Mouse (Mus musculus) CH12.LX (cell line): ENCODE data around the gene Gabrb1. TPM values are rescaled to one million over a fixed set of nuclear protein-coding genes. Genes with fewer than 3 reads are reported as not detected.
"Not testable (repeated sequence)": the region's sequence is repeated elsewhere in the genome, so short reads cannot be mapped to it uniquely, and the experiment has no call there.

Source experiments
- DNase-seq: peaks from one replicate; pipeline ENCODE4 v3.0.0-alpha.2; 2013; ENCODE audit errors: extremely low read depth
- H3K27ac ChIP-seq: 2 replicates; pipeline ENCODE4 v1.5.1; 2012; ENCODE audit warnings: low read depth, mild to moderate bottlenecking, control low read depth, moderate library complexity; ENCODE audit not compliant: insufficient read depth
- H3K27me3 ChIP-seq: replicated peaks from 2 replicates; pipeline ENCODE3; 2012; ENCODE audit warnings: inconsistent platforms
- H3K36me3 ChIP-seq, 2 experiments: replicated peaks in 1 of 2; 2 replicates each; pipeline versions ENCODE3 to v1.6.1; 2012; ENCODE audit warnings: inconsistent platforms in 1 of 2, low read length in 1 of 2, mild to moderate bottlenecking in 1 of 2, mixed read lengths in 1 of 2, moderate library complexity in 1 of 2; ENCODE audit not compliant: control insufficient read depth in 1 of 2, insufficient read depth in 1 of 2
- H3K4me1 ChIP-seq, 2 experiments: 2 replicates each; pipeline ENCODE4 v1.6.1; 2012; ENCODE audit warnings: inconsistent platforms in 1 of 2, moderate library complexity in 1 of 2; ENCODE audit not compliant: insufficient read depth in 2 of 2, control insufficient read depth in 1 of 2
- H3K4me2 ChIP-seq: 2 replicates; pipeline ENCODE4 v1.6.1; 2012; ENCODE audit warnings: low read depth, mild to moderate bottlenecking, control low read depth; ENCODE audit not compliant: poor library complexity, insufficient read depth, severe bottlenecking
- H3K4me3 ChIP-seq, 3 experiments: fragments of 150-350 bp in 1 of 3; sonication (generic) in 1 of 3; replicated peaks in 1 of 3; 2 replicates each; pipeline versions ENCODE3 to v1.5.1; 2011 to 2012; ENCODE audit warnings: low read depth in 2 of 3, low read length in 2 of 3, mild to moderate bottlenecking in 2 of 3, moderate library complexity in 2 of 3, control low read depth in 1 of 3, improper control_type of control experiment in 1 of 3, inconsistent platforms in 1 of 3, mixed read lengths in 1 of 3; ENCODE audit not compliant: poor library complexity in 1 of 3
- H3K79me2 ChIP-seq: replicated peaks from 2 replicates; pipeline ENCODE4 v1.6.1; 2012; ENCODE audit warnings: mild to moderate bottlenecking, moderate library complexity; ENCODE audit not compliant: control insufficient read depth, poor library complexity, insufficient read depth, severe bottlenecking; ENCODE audit errors: extremely low read depth
- H3K9ac ChIP-seq: 2 replicates; pipeline ENCODE4 v1.6.1; 2012; ENCODE audit warnings: low read depth, mild to moderate bottlenecking, control low read depth, moderate library complexity; ENCODE audit not compliant: insufficient read depth
- H3K9me3 ChIP-seq: replicated peaks from 2 replicates; pipeline ENCODE3; 2012; ENCODE audit warnings: low read length, inconsistent platforms, mixed read lengths
- CTCF ChIP-seq, 2 experiments: IDR thresholded peaks in 1 of 2; conservative IDR thresholded peaks in 1 of 2; 2 replicates each; pipeline ENCODE4 v1.5.1; 2011 to 2012; ENCODE audit warnings: low read depth in 2 of 2, low read length in 2 of 2, improper control_type of control experiment in 1 of 2, inconsistent platforms in 1 of 2, mild to moderate bottlenecking in 1 of 2, moderate library complexity in 1 of 2
- E2F4 ChIP-seq: IDR thresholded peaks from 2 replicates; pipeline ENCODE4 v1.6.1; 2011; ENCODE audit warnings: low read depth, low read length, improper control_type of control experiment; ENCODE audit not compliant: insufficient replicate concordance
- EP300 ChIP-seq: IDR thresholded peaks from 2 replicates; pipeline ENCODE4 v1.6.1; 2011; ENCODE audit warnings: low read length, improper control_type of control experiment
- IRF4 ChIP-seq: IDR thresholded peaks from 2 replicates; pipeline ENCODE4 v1.6.1; 2014; ENCODE audit warnings: low read depth, mild to moderate bottlenecking, inconsistent platforms, low read length, improper control_type of control experiment
- MEF2A ChIP-seq: IDR thresholded peaks from 2 replicates; pipeline ENCODE4 v1.6.1; 2014; ENCODE audit warnings: low read depth, mild to moderate bottlenecking, inconsistent platforms, low read length, improper control_type of control experiment, borderline replicate concordance
- TCF12 ChIP-seq: IDR thresholded peaks from 2 replicates; pipeline ENCODE4 v1.6.1; 2014; ENCODE audit warnings: low read depth, mild to moderate bottlenecking, inconsistent platforms, low read length, improper control_type of control experiment
- UBTF ChIP-seq: IDR thresholded peaks from 2 replicates; pipeline ENCODE4 v1.6.1; 2012; ENCODE audit warnings: low read depth, mild to moderate bottlenecking, inconsistent platforms, low read length, improper control_type of control experiment, moderate library complexity
- USF2 ChIP-seq: conservative IDR thresholded peaks from 2 replicates; pipeline ENCODE4 v1.6.1; 2011; ENCODE audit warnings: low read depth, low read length, improper control_type of control experiment
- ZC3H11A ChIP-seq: IDR thresholded peaks from 2 replicates; pipeline ENCODE4 v1.6.1; 2012; ENCODE audit warnings: low read depth, mild to moderate bottlenecking, inconsistent platforms, low read length, improper control_type of control experiment
- dilution Hi-C: fragments of 300-500 bp; cut with MboI; formaldehyde crosslinking; loops from 2 replicates; pipeline ENCODE4 v1.14.3; 2020; ENCODE audit warnings: low sequenced_read_pairs; ENCODE audit not compliant: extremely low pct_unique_long_range_greater_than_20kb, extremely low pct_ligation_motif_present
- in situ Hi-C: fragments of 300-500 bp; cut with MboI; formaldehyde crosslinking; loops from 3 replicates; pipeline ENCODE4 v1.14.3; 2019; ENCODE audit warnings: low sequenced_read_pairs, low pct_ligation_motif_present, low pct_unique_long_range_greater_than_20kb, mixed read lengths
- polyA plus RNA-seq: library from polyadenylated mRNA; unstranded; fragments of >175 nt; gene quantifications from 2 replicates; pipeline ENCODE4 v1.2.1, GENCODE M21; 2012; ENCODE audit warnings: low read depth; ENCODE audit not compliant: insufficient read length
- total RNA-seq, 2 experiments: library from RNA; depleted of rRNA; stranded (reverse); fragments of 300-350 nt in 1 of 2; fragments of >200 nt in 1 of 2; gene quantifications; 2 replicates each; pipeline ENCODE4 v1.2.3; 2012 to 2014

Gene Gabrb1
- total and polyA plus RNA-seq, 3 experiments, result 0.04 TPM; not detected in 2

DNA sequence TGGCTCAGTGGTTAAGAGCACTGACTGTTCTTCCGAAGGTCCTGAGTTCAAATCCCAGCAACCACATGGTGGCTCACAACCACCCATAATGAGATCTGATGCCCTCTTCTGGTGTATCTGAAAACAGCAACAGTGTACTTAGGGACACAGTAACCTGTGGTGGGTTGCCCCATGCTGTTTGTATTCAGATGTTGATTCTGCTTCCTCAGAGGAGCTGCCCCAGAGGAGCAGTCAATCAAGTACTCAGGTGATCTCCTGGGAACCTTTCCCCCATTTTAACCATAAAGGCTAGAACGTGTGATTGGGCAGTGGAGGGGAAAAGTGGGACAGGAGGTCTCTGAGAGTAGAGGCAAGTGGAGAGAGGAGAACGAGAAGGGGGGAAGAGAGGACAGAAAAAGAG lies 497.8 kb downstream of the Gabrb1 start:
- in situ Hi-C loops, dilution Hi-C loops, H3K27ac ChIP-seq, H3K4me3 ChIP-seq, H3K27me3 ChIP-seq, H3K4me2 ChIP-seq, DNase-seq, H3K9ac ChIP-seq, H3K4me1 ChIP-seq, H3K9me3 ChIP-seq, H3K79me2 ChIP-seq: not testable (repeated sequence)
- TF ChIP-seq CTCF (conservative IDR thresholded peaks at IDR 0.05 in 1 of 2, IDR thresholded peaks at IDR 0.05 in 1 of 2; ENCODE audit: low read depth in 2 of 2, low read length in 2 of 2), result peak in 1 of 2 experiments; percentile 16; a peak in 1 of 4 replicates
- peaks cover 25 to 62% of the 10 kb centered on the region in 2 experiments for H3K36me3 ChIP-seq

DNA sequence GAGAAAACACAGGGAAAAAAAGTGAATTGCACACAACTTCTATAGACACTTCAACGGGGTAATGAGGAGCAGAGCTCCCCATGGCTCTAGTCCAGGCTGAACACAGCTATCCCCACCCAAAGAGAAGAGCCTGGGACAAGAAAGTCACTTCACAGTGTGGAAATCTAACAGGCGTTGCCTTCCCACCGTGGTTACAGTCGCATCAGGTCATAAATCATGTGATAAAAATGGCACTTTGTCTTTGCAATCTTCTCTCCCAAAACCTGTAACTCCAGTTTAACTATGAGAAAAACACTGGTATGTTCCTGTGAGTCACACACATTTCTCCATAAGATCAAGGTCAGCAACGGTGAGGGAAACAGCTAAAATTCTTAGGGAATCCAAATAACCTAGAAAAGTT lies 498.7 kb downstream of the Gabrb1 start:
- TF ChIP-seq E2F4, result no peak
- no peak for TF ChIP-seq UBTF
- no peak for TF ChIP-seq USF2
- TF ChIP-seq EP300, result no peak
- TF ChIP-seq TCF12, result no peak
- no peak for TF ChIP-seq ZC3H11A
- no peak for TF ChIP-seq MEF2A
- Histone ChIP-seq H3K79me2 (no peaks in the 10 kb centered on the region), H3K36me3 (peaks cover 33 to 71% of the 10 kb centered on the region in 2 experiments), H3K27me3 (no peaks in the 10 kb centered on the region), H3K4me3 (no peak overlapping the region), H3K4me2 (no peak overlapping the region), H3K9ac (no peak overlapping the region), H3K9me3 (no peaks in the 10 kb centered on the region), H3K27ac (no peak overlapping the region), H3K4me1 (peaks cover 0 to 8% of the 10 kb centered on the region in 2 experiments; a peak in 1 of 4 replicates)
- in situ Hi-C loops, result no loop called here
- no peak for DNase-seq
- dilution Hi-C loops, result no loop called here

DNA sequence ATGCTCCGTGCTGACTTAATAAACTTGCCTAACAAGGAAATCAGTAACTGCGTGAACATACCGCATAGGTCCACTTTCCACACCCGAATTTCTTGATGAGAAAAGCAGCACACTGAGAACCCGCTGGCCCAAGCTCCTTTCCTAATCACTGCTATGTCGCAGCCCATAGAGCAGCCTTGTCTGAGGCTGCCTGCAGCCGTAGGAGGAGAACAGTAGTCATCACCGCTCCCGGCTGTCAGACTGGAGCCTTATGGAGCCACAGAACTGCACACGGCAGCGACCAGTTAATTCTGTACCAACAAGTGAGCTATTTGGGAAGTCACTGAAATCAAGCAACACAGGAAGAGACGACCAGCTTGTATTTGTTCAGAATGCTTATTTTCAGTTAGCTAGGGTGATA lies 500.8 kb downstream of the Gabrb1 start:
- no peaks in the 10 kb centered on the region for H3K9me3 ChIP-seq
- DNase-seq, result no peak
- TF ChIP-seq IRF4, result no peak
- TF ChIP-seq, all 38 proteins: peak for 0
- H3K36me3 ChIP-seq, result peaks cover 44 to 79% of the 10 kb centered on the region in 2 experiments
- no peak overlapping the region for H3K4me3 ChIP-seq
- H3K27ac ChIP-seq, result no peak overlapping the region
- H3K27me3 ChIP-seq, result no peaks in the 10 kb centered on the region
- no peak overlapping the region for H3K9ac ChIP-seq
- H3K79me2 ChIP-seq, result no peaks in the 10 kb centered on the region
- peaks cover 0 to 28% of the 10 kb centered on the region in 2 experiments; a peak in 2 of 4 replicates for H3K4me1 ChIP-seq
- in situ Hi-C loops (no loop called here), dilution Hi-C loops (no loop called here)
- H3K4me2 ChIP-seq, result no peak overlapping the region
